Mouse (Mus musculus): ENCODE results near the gene Elk4.

DNA sequence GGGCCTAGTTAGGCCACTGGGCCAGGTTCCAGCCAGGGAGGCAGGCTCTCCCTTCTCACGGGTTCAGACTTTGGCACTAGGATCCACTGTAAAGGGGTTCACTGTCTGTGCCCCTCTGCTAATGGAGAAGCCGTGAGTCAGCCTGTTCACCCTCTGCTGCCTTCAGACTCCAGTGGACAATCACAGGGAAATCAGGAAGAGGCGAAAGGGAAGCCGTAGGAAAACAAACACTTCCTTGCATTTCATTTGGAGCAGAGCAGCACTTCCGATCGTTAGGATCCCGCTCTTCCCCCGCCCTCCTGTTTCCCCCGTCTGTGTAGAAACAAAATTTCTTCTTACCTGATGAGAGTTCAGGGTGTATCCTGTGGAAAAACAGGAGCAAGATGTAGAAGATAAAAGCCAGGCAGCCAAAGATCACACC lies 32.8 kb downstream of the Elk4 start:
- TF ChIP-seq CTCF (IDR thresholded peaks at IDR 0.05; ENCODE audit: low read depth, low read length) (no peak), POLR2A (IDR thresholded peaks at IDR 0.05; ENCODE audit: extremely low read depth, insufficient read depth, low read length) (no peak)
